Mouse (Mus musculus) kidney, postnatal 36 days (tissue): ENCODE results near the gene 2410004P03Rik.

ENCODE experiments used
- DNase-seq, 2 experiments: peaks; one replicate each; pipeline ENCODE4 v3.0.0; 2021 to 2022; ENCODE audit warnings: mixed read lengths in 2 of 2

Gene 2410004P03Rik

GRCm38 (mm10) chr12:17018468-17018867 is 6.9 kb upstream of the 2410004P03Rik start:
- peak; percentile 24 to 85 for DNase-seq

GRCm38 (mm10) chr12:17015711-17016110 is 4.2 kb upstream of the 2410004P03Rik start:
- DNase-seq, result peak; percentile 28 to 48

DNA sequence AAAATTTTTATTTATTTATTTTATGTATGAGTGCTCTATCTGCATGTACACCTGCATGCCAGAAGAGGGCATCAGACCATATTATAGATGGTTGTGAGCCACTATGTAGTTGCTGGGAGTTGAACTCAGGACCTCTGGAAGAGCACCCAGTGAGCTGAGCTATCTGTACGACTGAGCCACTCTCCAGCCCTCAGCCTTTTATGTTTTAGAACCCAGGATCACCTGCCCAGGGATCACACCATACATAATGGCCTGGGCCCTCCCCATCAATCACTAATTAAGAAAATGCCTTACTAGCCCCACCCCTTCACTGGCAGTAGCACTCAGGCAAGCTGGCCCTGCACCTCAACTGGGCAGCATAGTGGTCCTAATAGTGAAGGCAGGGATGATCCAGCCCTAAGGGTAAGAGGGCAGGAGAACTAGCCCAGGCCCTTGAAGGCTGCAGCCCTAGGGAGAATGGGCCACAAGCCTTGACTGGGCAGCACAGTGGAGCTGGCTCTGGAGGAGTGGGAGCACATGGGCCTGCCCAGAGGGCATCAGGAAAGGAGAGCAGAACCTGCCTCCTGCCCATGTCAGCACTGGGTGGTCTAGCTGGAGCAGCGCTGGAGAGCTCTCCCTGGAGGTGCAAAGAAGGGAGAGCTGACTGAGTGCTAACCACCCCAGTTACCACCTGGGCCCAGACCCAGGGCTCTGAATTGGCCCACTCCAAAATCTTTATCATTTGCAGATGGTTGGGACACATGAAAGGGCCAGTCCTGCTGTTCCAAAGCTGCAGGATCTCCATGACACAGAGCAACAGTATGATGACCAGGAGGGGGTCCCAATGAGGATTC is 756 bp upstream of the 2410004P03Rik start:
- DNase-seq, result no peak

DNA sequence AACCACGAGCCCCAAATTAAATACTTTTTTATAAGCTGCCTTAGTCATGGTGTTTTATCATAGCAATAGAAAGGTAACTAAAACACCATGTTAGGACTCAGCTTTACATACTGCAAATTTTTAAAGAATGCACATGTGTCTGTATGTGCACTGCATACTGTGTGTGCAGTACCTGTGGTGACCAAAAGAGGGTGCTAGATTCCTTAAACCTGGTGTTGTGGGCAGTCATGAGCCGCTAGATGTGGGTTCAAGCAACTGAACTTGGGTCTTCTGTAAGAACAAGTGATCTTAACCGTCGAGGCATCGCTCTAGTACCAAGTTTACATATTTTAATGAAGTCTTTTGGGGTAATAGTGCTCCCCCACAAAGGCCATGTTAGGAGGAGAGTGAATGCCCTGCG is 2.1 kb downstream of the 2410004P03Rik start:
- DNase-seq, result no peak

- no peak for DNase-seq
These were observed 10.3 kb downstream of the 2410004P03Rik start for GRCm38 (mm10) chr12:17001211-17001610.

GRCm38 (mm10) chr12:17000628-17001027 is 10.9 kb downstream of the 2410004P03Rik start:
- no peak for DNase-seq

GRCm38 (mm10) chr12:16999739-17000497 is 11.6 kb downstream of the 2410004P03Rik start, which contains the start of gene Pqlc3:
Pqlc3 (minus strand) TSS chr12:17000408.
- DNase-seq, result peak; percentile 86 to 89

DNA sequence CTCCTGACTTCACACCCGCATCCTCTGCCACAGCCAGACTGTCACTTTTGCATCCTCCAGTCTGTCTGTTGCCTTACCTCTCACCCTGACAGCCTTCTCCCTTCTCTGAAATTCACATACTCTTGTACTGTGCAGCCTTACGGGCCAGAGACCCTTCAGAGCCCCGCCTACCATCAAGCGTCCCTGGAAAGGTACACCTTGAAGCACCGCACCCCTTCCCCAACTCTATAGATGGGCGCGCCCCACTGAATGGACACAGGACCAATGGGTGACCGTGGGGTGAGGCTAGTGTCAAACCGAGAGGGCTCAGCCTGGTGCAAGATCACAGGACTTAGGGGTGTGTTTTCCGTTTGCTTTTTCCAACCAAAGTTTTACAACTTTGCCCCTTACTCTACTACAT is 12.4 kb downstream of the 2410004P03Rik start:
- no peak for DNase-seq

DNA sequence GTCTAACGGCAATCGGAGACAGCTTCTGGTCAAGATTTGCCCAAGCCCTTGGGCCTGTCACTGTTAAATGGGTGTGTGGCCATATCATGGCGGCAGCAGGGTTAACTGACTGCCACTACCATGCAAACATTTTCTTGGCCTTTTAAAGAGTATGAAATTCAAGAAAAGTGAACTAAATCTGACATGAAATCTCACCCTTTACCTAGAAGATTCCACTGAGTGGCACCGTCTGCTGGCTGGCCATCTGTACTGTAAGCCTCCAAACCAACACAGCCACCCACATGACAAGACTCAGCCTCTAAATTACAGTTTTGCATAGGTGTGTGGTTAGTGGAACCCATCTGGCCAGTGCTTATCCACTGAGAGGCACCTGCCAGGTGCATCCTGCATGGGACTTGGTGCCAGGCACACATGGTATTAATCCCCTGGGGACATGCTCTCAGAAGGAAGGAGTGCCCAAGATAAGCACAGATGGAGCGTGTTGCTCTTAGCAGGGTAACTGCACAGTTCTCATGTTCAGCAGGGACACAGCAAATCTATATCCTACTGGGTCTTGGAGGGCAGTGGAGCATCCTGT is 14.6 kb downstream of the 2410004P03Rik start:
- DNase-seq, result no peak

DNA sequence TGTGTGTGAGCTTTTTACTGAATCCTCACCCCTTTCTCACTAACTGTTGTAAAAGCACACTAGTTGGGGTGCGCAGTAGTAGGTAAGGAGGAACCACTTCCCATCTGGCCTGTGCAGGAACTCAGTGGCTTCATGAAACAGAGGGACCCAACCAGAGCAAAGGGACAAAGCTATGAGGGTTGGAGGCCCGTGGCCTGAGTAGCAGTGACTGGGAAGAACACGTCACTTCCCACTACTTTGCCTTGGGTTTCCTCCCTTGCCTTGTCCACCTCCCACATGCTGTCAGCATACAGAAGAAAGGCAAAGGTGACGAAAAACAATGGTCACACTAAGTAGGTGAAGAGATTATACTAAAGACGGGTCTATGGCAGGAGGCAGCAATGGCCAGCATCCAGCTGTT is 15.2 kb downstream of the 2410004P03Rik start:
- no peak for DNase-seq

DNA sequence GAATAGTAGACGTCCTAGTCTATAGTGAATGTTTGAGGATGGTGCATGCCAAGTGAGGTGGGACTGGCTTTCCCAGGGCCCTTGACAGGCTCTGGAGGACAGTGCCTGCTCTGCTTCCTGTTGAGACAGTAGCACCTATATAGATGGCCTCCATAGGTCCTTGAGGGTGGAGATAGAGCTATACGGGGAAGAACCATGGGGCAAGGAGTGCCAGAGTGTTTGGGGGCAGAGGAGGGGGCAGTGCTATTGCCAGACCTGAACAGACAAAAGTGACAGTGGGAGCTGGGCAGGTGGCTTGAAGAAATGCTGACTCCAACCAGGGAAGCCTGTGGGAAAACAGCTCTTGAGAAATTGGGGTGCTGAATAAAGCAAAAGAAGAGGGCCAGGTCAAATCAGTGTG is 17.2 kb downstream of the 2410004P03Rik start:
- no peak for DNase-seq

GRCm38 (mm10) chr12:16992355-16992754 is 19.2 kb downstream of the 2410004P03Rik start:
- no peak for DNase-seq

DNA sequence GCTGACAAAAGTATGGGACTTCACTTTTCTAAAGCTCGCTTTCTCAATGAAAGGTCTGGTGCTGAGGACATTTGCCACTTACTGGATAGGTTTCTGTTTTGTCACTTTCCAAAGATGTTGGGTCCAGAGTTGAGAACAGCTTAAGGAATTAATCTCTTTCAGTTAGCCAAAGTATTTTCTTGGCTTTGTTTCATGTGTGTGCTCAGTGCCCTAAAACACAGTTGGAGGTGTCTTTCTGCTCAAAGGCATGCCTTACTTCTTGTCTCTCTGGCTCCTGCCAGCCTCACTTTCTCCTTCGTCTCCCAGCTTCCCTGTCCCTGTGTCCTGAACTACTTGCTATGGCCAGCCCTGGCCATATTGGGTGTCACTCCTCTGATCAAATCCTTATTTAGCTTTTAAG is 20.2 kb downstream of the 2410004P03Rik start:
- DNase-seq, result no peak

DNA sequence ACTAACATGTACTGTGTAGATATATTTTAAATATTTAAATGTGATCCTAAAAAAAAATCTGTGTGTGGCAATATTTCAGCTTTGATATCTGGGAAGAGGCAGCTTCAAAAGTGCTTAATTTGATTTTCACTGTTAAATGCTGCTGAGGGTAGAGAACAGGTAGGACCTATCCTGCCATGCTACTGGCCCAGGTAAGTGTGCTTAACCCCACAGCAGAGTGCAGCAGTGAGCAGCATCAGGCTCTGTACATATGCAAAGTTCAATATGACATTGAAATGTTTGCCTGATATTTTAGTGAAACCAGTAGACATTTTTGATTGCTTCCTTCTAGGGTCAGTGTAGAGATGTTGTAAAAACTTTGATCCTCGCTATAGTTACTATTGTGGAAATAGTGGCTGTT is 25.7 kb downstream of the 2410004P03Rik start:
- no peak for DNase-seq

- DNase-seq, result no peak
These were observed 34.4 kb downstream of the 2410004P03Rik start for GRCm38 (mm10) chr12:16977120-16977519.

DNA sequence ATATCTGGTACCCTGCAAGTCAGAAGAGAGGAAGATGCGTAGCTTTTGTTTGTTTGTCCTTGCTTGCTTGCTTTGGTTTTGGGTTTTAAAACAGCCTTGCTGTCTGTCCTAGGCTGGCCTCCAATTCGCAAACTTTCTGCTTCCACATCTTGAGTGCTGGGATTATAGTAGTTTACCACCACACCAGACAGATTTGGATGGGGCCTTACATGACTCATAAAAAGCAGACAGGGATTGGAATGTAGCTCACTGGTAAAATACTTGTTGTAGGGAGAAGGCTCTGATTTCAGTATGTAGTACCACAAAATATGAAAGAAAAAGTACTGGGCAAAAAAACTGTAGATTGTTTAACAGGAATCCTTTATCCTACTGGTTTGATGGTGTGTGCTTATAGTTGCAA is 44.7 kb downstream of the 2410004P03Rik start:
- no peak for DNase-seq

- no peak for DNase-seq
These were observed 48.2 kb downstream of the 2410004P03Rik start for GRCm38 (mm10) chr12:16963354-16963753.

DNA sequence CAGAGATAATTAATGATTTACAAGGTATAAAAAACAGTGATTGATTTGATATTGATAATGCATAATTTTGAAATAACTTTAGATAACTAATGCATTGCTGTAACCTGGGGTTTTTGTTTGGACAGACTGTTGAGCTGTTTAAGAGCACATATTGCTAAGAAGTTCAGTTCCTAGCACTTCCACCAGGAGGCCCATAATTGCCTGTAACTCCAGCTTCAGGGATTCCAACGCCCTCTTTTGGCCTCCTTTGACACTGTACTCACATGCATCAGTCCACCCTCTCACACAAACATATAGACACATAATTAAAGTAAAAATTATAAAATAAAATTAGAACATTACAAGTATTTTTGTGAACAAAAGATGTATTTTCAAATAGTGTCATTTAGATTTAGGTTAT is 52.7 kb downstream of the 2410004P03Rik start:
- DNase-seq, result peak; percentile 4 to 22
